Mouse (Mus musculus): Measurements from ENCODE around the gene Sh3gl2.

- TF ChIP-seq POLR2A (IDR thresholded peaks at IDR 0.05; ENCODE audit: borderline replicate concordance, low read depth, low read length) (no peak), CTCF (IDR thresholded peaks at IDR 0.05; ENCODE audit: low read depth, low read length) (no peak)
Measured at GRCm38 (mm10) chr4:85202582-85202981, 2.3 kb upstream of the Sh3gl2 start.
